Mouse (Mus musculus): Measurements from ENCODE around the gene Capzb. TPM values are rescaled to one million over a fixed set of nuclear protein-coding genes. Genes with fewer than 3 reads are reported as not detected.
A peak's percentile ranks its signal among the peaks of the same experiment; 100 is the strongest.

The Capzb gene
- polyA plus RNA-seq, 1 experiment from 2014 or later: 331 TPM

- H3K9me3 ChIP-seq: no peaks in the 10 kb centered on the region
- H3K4me1 ChIP-seq (replicated peaks): no peaks in the 10 kb centered on the region
- H3K27ac ChIP-seq (replicated peaks): no peak overlapping the region
- H3K36me3 ChIP-seq: no peaks in the 10 kb centered on the region
- H3K4me3 ChIP-seq: no peak overlapping the region
- H3K27me3 ChIP-seq: peaks cover 9% of the 10 kb centered on the region; the same call in 1 of the 2 replicates
- no peak overlapping the region for H3K9ac ChIP-seq
- no peak overlapping the region for H3K4me2 ChIP-seq
- 63% methylated on average over 33 of the region's 33 CpGs for WGBS
- no peak for ATAC-seq (ENCODE audit: low FRiP score, low read depth)
Measured at GRCm38 (mm10) chr4:139338145-139338544, 145.4 kb downstream of the Capzb start.

- Histone ChIP-seq H3K4me1 (replicated peaks) (no peaks in the 10 kb centered on the region), H3K4me3 (no peak overlapping the region), H3K4me2 (no peak overlapping the region), H3K27me3 (peaks cover 9% of the 10 kb centered on the region; the same call in 1 of the 2 replicates), H3K36me3 (no peaks in the 10 kb centered on the region; the same call in 1 of the 2 replicates), H3K9ac (no peak overlapping the region), H3K9me3 (no peaks in the 10 kb centered on the region), H3K27ac (replicated peaks) (no peak overlapping the region)
- WGBS: 86% methylated on average over 4 of the region's 4 CpGs
- no peak for ATAC-seq (ENCODE audit: low FRiP score, low read depth)
Measured at GRCm38 (mm10) chr4:139340835-139341234, 148.1 kb downstream of the Capzb start.

Small RNA genes lying within 50 kb of the gene (microRNA-seq; reads per million reads assigned to microRNA genes)
- gene Gm24245: 2.4 reads per million, percentile 6 among the genes with 10 or more reads in this experiment
- gene Gm25732: 0.87 reads per million

Other genes starting within 250 kb of the Capzb start
- gene Rnf186, start 225.8 kb upstream of the Capzb start, polyA plus RNA-seq (2015; fragmentation: Nextera tagmentation; extraction: Ambion mirVana): 0.12 and 0.17 TPM in 2 replicates
- gene Tmco4, start 220.0 kb upstream of the Capzb start, polyA plus RNA-seq (2015; fragmentation: Nextera tagmentation; extraction: Ambion mirVana): 1.0 TPM in 2 replicates
- 0.43 and 0.83 TPM in 2 replicates for gene Htr6, start 117.3 kb upstream of the Capzb start, polyA plus RNA-seq (2015; fragmentation: Nextera tagmentation; extraction: Ambion mirVana)
- 53.9 and 55.2 TPM in 2 replicates for gene Nbl1, start 99.9 kb upstream of the Capzb start, polyA plus RNA-seq (2015; fragmentation: Nextera tagmentation; extraction: Ambion mirVana)
- 351 and 416 TPM in 2 replicates for gene Minos1, start 61.8 kb upstream of the Capzb start, polyA plus RNA-seq (2015; fragmentation: Nextera tagmentation; extraction: Ambion mirVana)
- gene Pqlc2, start 117.8 kb downstream of the Capzb start, polyA plus RNA-seq (2015; fragmentation: Nextera tagmentation; extraction: Ambion mirVana): 13.9 and 14.0 TPM in 2 replicates
- 64.8 and 66.2 TPM in 2 replicates for gene Akr7a5, start 117.8 kb downstream of the Capzb start, polyA plus RNA-seq (2015; fragmentation: Nextera tagmentation; extraction: Ambion mirVana)
- 82.2 and 85.6 TPM in 2 replicates for gene Mrto4, start 159.7 kb downstream of the Capzb start, polyA plus RNA-seq (2015; fragmentation: Nextera tagmentation; extraction: Ambion mirVana)
- 45.0 and 45.9 TPM in 2 replicates for gene Emc1, start 159.7 kb downstream of the Capzb start, polyA plus RNA-seq (2015; fragmentation: Nextera tagmentation; extraction: Ambion mirVana)
- gene Ubr4, start 159.7 kb downstream of the Capzb start, polyA plus RNA-seq (2015; fragmentation: Nextera tagmentation; extraction: Ambion mirVana): 95.6 and 96.8 TPM in 2 replicates

Measured in hindbrain, embryonic 15.5 days (tissue).